Mouse (Mus musculus): ENCODE results near the gene Mtln. TPM values are rescaled to one million over a fixed set of nuclear protein-coding genes. Genes with fewer than 3 reads are reported as not detected.

The Mtln gene
- polyA plus RNA-seq, 1 experiment from 2014 or later = 23.3 TPM

- Histone ChIP-seq H3K4me1 (replicated peaks) (peaks cover 11% of the 10 kb centered on the region), H3K27me3 (ENCODE audit: insufficient read depth, poor library complexity, severe bottlenecking) (no peaks in the 10 kb centered on the region), H3K9me3 (no peaks in the 10 kb centered on the region), H3K36me3 (peaks cover 47% of the 10 kb centered on the region), H3K4me3 (no peak overlapping the region), H3K27ac (no peak overlapping the region)
- no peak for DNase-seq (ENCODE audit: low spot score)
- WGBS = 81% methylated on average over 3 of the region's 3 CpGs
Measured at GRCm38 (mm10) chr2:127742637-127743036, 49.7 kb downstream of the Mtln start.

Other genes with a start within 250 kb of the Mtln start
- 8.0 and 8.3 TPM in 2 replicates for gene Zfp661, start 205.4 kb downstream of the Mtln start, polyA plus RNA-seq (2016; fragmentation: Nextera tagmentation; extraction: Ambion mirVana)
- gene Mrps5, start 205.3 kb downstream of the Mtln start, polyA plus RNA-seq (2016; fragmentation: Nextera tagmentation; extraction: Ambion mirVana) = 158 and 163 TPM in 2 replicates
- gene Mal, start 135.8 kb downstream of the Mtln start, polyA plus RNA-seq (2016; fragmentation: Nextera tagmentation; extraction: Ambion mirVana) = 0.69 and 2.4 TPM in 2 replicates
- gene Mall, start 62.6 kb downstream of the Mtln start, polyA plus RNA-seq (2016; fragmentation: Nextera tagmentation; extraction: Ambion mirVana) = 0.77 and 1.8 TPM in 2 replicates
- 34.4 and 39.3 TPM in 2 replicates for gene Nphp1, start 3.6 kb downstream of the Mtln start, polyA plus RNA-seq (2016; fragmentation: Nextera tagmentation; extraction: Ambion mirVana)
- gene Bub1, start 39.4 kb upstream of the Mtln start, polyA plus RNA-seq (2016; fragmentation: Nextera tagmentation; extraction: Ambion mirVana) = 64.5 and 98.5 TPM in 2 replicates
- 0.07 and 0.20 TPM in 2 replicates for gene Acoxl, start 46.4 kb upstream of the Mtln start, polyA plus RNA-seq (2016; fragmentation: Nextera tagmentation; extraction: Ambion mirVana)